Mouse (Mus musculus) stomach, embryonic 16.5 days (tissue): ENCODE measurements around the gene Gm9821. TPM values are rescaled to one million over a fixed set of nuclear protein-coding genes. Genes with fewer than 3 reads are reported as not detected.

Source experiments
- ATAC-seq: fragments of 200-750 bp; cut with Nextera tagmentation; 2 replicates; pipeline ENCODE4 v1.8.0; 2017; ENCODE audit warnings: moderate number of reproducible peaks, moderate TSS enrichment; ENCODE audit not compliant: insufficient read depth, low FRiP score
- H3K27ac ChIP-seq: fragments of 300-500 bp; sonication (generic); 2 replicates; pipeline ENCODE4 v1.5.1; 2014; ENCODE audit warnings: low read length
- H3K27me3 ChIP-seq: fragments of 300-500 bp; sonication (generic); 2 replicates; pipeline ENCODE4 v1.6.1; 2014; ENCODE audit warnings: low read length, control low read depth, mixed read lengths; ENCODE audit not compliant: control insufficient read depth, insufficient read depth
- H3K36me3 ChIP-seq: fragments of 300-500 bp; sonication (generic); 2 replicates; pipeline ENCODE4 v1.6.1; 2014; ENCODE audit warnings: low read length; ENCODE audit not compliant: control insufficient read depth, insufficient read depth
- H3K4me1 ChIP-seq: fragments of 300-500 bp; sonication (generic); 2 replicates; pipeline ENCODE4 v1.6.1; 2014; ENCODE audit warnings: low read length, control low read depth, mixed read lengths; ENCODE audit not compliant: control insufficient read depth, insufficient read depth
- H3K4me2 ChIP-seq: fragments of 300-500 bp; sonication (generic); 2 replicates; pipeline ENCODE4 v1.6.1; 2014; ENCODE audit warnings: low read depth, low read length, mixed read lengths
- H3K4me3 ChIP-seq: fragments of 300-500 bp; sonication (generic); replicated peaks from 2 replicates; pipeline ENCODE4 v1.5.1; 2014; ENCODE audit warnings: mild to moderate bottlenecking, low read length
- H3K9ac ChIP-seq: fragments of 300-500 bp; sonication (generic); 2 replicates; pipeline ENCODE4 v1.6.1; 2014; ENCODE audit warnings: low read length
- H3K9me3 ChIP-seq: fragments of 300-500 bp; sonication (generic); replicated peaks from 2 replicates; pipeline ENCODE4 v1.6.1; 2016; ENCODE audit warnings: low read length, control low read depth; ENCODE audit not compliant: control insufficient read depth
- WGBS: fragments of 180-500 bp; shearing (Covaris S2); extraction: QIAGEN DNeasy Blood & Tissue Kit; methylation state at CpG from one replicate; pipeline ENCODE4 v1.1.7; 2014; 5-methylcytosine and 5-hydroxymethylcytosine counted together
- polyA plus RNA-seq: library from polyadenylated mRNA; unstranded; fragments of >200 nt; fragmentation: Nextera tagmentation; extraction: Ambion mirVana; gene quantifications from 2 replicates; pipeline ENCODE4 v1.2.1, GENCODE M21; 2015

Gm9821 gene
- polyA plus RNA-seq, 1 experiment from 2014 or later: 0.83 TPM

DNA sequence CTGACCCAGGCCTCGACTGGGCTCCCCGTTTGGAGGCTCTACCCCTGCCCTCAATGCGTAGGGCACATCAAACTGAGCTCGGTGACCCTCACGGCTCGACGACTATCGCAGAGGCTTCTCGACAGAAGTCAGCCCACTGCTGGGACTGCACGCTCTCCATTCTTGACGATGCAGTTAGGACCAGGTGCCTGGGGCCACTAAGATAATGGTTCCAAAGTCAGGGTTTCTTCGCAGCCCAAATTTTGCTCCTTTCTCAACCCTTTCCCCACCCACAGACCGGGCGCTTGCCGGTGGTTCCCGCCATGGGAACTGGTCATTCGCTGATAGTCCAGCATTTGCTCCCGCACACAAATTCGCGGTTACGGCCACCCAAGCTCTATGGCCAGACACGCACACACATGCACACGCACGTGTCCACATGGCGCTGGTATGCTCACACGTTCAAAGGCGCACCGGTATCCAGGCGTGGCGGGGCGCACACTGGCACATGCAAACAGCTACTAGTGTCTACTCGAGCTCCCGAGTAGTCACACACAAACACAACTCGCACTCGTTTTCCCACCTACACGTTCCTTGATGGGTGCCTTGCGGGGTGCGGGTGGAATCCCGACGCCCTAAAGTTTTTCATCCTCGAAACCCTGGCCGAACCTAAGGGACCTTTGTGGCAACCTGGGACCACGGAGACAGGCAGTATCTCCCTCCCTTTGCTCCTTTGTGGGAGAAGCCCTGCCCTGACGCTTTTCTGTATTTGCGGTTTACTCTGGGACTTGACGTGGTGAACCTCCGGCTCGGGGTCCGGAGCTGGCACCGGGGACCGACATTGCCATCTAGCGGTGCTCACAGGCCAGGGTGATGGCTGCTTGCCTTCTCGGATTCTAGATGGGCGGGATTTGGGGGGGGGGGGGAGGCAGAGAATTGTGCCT lies 21.8 kb upstream of the Gm9821 start:
- no peaks in the 10 kb centered on the region for H3K9me3 ChIP-seq
- H3K27me3 ChIP-seq: peaks cover 27% of the 10 kb centered on the region
- ATAC-seq: no peak
- peak overlapping the region; percentile 36 for H3K9ac ChIP-seq
- H3K4me2 ChIP-seq: peak overlapping the region; percentile 89
- H3K27ac ChIP-seq: no peak overlapping the region
- H3K4me1 ChIP-seq: peaks cover 23% of the 10 kb centered on the region
- H3K36me3 ChIP-seq: no peaks in the 10 kb centered on the region
- WGBS: 4% methylated on average over 54 of the region's 54 CpGs
- H3K4me3 ChIP-seq: peak overlapping the region; percentile 58

DNA sequence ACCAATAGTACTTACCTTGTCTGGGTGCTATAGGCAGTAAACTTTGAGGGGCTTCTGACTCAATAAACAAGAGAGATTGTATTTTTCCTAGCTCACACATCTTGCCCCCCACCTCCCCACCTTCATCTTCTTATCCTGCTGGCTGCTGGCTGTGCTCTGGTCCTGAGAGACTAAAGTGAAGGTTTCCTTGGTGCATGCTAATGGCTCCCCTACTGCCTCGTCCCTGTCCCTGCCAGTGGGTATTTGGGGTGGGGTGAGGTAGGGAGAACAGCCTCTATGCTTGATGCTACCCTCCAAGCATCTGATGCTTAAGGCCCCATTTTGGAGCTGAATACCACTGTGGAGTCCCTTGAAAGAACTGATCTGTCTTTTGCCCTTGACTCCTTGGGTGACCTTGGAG lies 20.8 kb upstream of the Gm9821 start:
- peaks cover 27% of the 10 kb centered on the region for H3K27me3 ChIP-seq
- peaks cover 23% of the 10 kb centered on the region for H3K4me1 ChIP-seq

DNA sequence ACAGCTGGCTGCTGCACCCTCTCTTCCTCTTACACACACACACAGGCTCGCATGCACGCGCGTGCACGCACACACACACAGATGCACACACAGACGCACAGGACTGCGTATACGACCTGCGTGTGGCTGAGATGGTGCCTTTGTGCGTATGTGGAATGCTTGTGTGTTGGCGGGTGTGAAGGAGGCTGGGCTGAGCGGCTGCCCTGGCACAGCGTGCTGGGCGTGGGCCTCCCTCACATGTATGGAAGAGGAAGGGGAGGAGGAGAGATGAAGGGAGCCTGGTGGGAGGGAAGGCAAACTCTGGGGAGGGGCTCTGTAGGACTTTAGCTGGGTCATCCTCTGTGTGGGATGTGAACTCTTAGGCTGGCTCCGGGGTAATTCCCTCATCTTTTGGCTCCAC lies 20.1 kb upstream of the Gm9821 start:
- Histone ChIP-seq H3K27me3 (peaks cover 27% of the 10 kb centered on the region), H3K4me1 (peaks cover 30% of the 10 kb centered on the region)

More for the DNA sequence above, 20.8 kb upstream of the Gm9821 start:
- Histone ChIP-seq H3K4me3 (no peak overlapping the region), H3K9me3 (no peaks in the 10 kb centered on the region), H3K27ac (no peak overlapping the region), H3K36me3 (no peaks in the 10 kb centered on the region), H3K4me2 (no peak overlapping the region), H3K9ac (no peak overlapping the region)
- ATAC-seq: no peak
- WGBS: 88% methylated on average over 1 of the region's 1 CpGs

DNA sequence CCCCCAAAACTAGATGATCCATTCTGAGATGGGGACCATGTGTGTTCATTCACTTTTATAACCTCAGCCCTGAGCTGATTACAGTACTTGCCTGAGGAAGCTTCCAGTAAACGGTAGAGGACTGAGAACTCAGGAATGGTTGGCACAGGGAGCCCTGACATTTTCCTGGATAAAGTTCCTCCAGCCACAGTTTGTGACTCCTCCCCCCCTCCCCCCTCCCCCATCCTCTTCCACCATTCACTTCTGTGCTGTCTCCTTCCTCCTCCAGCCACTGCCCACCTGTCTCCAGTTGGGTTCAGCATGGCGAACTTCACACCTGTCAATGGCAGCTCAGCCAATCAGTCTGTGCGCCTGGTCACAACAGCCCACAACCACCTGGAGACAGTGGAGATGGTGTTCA lies 18.6 kb upstream of the Gm9821 start, which contains the start of gene Chrm4:
Gene Chrm4, plus strand, starts transcription at position 301 of the 400 bp plus-strand sequence.
- H3K4me2 ChIP-seq: peak within 1 kb of the TSS; percentile 41; the same call in 1 of the 2 replicates

More for the DNA sequence above, 20.1 kb upstream of the Gm9821 start:
- H3K4me3 ChIP-seq: no peak overlapping the region
- H3K9me3 ChIP-seq: no peaks in the 10 kb centered on the region
- no peaks in the 10 kb centered on the region for H3K36me3 ChIP-seq
- no peak overlapping the region for H3K9ac ChIP-seq
- no peak for ATAC-seq
- no peak overlapping the region for H3K27ac ChIP-seq
- no peak overlapping the region for H3K4me2 ChIP-seq
- WGBS: 72% methylated on average over 15 of the region's 15 CpGs

DNA sequence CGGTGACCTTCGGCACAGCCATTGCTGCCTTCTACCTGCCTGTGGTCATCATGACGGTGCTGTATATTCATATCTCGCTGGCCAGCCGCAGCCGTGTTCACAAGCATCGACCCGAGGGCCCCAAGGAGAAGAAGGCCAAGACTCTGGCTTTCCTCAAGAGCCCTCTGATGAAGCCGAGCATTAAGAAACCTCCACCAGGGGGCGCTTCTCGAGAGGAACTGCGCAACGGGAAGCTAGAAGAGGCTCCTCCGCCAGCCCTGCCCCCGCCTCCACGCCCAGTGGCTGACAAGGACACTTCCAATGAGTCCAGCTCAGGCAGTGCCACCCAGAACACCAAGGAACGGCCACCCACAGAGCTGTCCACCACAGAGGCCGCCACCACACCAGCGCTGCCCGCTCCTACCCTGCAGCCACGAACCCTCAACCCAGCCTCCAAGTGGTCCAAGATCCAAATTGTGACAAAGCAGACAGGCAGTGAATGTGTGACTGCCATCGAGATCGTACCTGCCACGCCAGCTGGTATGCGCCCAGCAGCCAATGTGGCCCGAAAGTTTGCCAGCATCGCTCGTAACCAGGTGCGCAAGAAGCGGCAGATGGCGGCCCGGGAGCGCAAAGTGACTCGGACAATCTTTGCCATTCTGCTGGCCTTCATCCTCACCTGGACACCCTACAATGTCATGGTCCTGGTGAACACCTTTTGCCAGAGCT lies 17.5 kb upstream of the Gm9821 start:
- Histone ChIP-seq H3K4me1 (peaks cover 31% of the 10 kb centered on the region), H3K9ac (no peak overlapping the region), H3K4me3 (no peak overlapping the region), H3K9me3 (no peaks in the 10 kb centered on the region), H3K4me2 (peak overlapping the region; percentile 41; the same call in 1 of the 2 replicates), H3K27ac (no peak overlapping the region), H3K27me3 (peaks cover 10% of the 10 kb centered on the region), H3K36me3 (no peaks in the 10 kb centered on the region)
- no peak for ATAC-seq
- WGBS: 40% methylated on average over 34 of the region's 34 CpGs

More for the DNA sequence above, 18.6 kb upstream of the Gm9821 start, which contains the start of gene Chrm4:
- Histone ChIP-seq H3K9me3 (no peaks in the 10 kb centered on the region), H3K27ac (no peak within 1 kb of the TSS), H3K27me3 (peaks cover 20% of the 10 kb centered on the region), H3K4me1 (peaks cover 29% of the 10 kb centered on the region), H3K36me3 (no peaks in the 10 kb centered on the region), H3K4me3 (no peak within 1 kb of the TSS), H3K9ac (no peak within 1 kb of the TSS)
- ATAC-seq: no peak
- 80% methylated on average over 3 of the region's 3 CpGs for WGBS

DNA sequence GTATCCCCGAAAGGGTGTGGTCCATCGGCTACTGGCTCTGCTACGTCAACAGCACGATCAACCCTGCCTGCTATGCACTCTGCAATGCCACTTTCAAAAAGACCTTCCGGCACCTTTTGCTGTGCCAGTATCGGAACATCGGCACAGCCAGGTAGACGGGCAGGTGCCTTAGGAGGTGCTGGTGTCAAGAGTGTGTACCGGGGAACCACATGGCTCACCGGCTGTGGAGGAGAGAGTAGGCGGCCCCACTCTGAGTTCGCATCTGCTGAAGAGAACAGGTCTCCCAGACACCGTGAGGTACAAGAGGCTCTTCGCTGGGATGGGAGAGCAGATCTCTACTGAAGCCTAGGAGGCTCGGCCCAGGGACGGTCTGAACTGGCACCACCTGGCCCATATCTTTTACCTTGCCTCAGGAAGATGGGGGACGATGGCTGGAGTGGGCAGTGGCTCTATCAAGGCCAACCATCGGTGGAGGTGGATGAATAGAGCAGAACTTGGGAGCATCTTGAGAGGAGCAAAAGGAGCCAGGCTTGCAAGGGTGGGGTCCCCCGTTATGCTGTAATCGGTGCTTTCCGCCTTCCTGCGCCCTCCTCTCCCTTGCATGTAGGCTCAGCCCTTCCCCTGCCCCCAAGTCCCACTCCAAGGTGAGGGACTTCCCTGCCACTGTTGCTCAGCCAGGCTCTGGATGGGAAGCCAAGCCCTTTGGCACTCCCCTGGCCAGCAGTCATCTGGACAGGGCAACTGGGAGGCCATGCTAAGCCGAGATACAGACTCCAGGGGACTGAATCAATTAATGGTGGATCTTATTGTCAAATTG lies 16.8 kb upstream of the Gm9821 start:
- Histone ChIP-seq H3K36me3 (no peaks in the 10 kb centered on the region), H3K4me2 (no peak overlapping the region), H3K4me3 (no peak overlapping the region), H3K9ac (no peak overlapping the region), H3K4me1 (peaks cover 36% of the 10 kb centered on the region), H3K9me3 (no peaks in the 10 kb centered on the region), H3K27me3 (peaks cover 3% of the 10 kb centered on the region), H3K27ac (no peak overlapping the region)
- no peak for ATAC-seq
- WGBS: 67% methylated on average over 23 of the region's 23 CpGs

DNA sequence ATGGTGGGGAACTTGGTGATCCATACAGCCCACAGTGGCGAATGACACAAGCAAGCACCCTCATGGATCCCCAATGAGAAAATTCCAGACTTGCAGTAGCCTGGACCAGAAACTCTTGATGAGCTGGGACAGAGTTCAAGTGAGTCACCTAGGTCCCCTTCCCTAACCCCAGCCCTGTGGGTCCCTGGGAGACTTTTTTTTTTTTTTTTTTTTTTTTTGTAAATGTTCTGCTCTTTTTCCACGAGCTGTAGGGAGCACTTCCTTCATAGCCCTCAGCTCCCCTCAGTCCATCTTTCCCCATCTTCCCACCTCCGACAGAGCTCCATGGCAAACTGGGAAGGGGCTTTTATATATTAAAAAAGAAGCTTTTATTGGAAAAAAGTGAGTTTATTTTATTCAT lies 16.0 kb upstream of the Gm9821 start:
- Histone ChIP-seq H3K27ac (no peak overlapping the region), H3K9me3 (no peaks in the 10 kb centered on the region), H3K4me1 (peaks cover 32% of the 10 kb centered on the region), H3K4me3 (no peak overlapping the region), H3K27me3 (no peaks in the 10 kb centered on the region; the same call in 1 of the 2 replicates), H3K36me3 (0 out of 2 replicates have a peak, but pooled peaks cover 2% of the 10 kb centered on the region), H3K4me2 (no peak overlapping the region), H3K9ac (no peak overlapping the region)
- no peak for ATAC-seq
- WGBS: 59% methylated on average over 3 of the region's 3 CpGs

DNA sequence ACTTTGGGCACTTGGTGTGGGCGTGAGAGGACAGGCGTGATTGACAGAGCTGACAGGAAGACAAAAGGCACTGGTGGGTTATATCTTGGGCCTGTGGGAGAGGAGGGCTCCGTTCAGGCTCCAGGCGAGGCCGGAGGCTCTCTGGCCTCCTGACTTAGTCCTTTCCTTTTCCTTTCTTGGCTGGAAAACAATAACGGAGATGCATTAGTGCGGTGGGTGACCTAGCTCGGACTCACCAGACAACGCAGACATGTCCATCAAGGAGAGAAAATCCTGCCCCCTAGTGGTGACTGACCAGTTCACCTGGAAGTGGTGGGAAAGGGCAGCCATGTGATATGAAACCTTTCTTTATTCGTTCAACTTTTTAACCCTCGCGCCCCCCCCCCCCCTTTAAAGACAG lies 15.6 kb upstream of the Gm9821 start:
- no peaks in the 10 kb centered on the region for H3K9me3 ChIP-seq
- ATAC-seq: no peak
- WGBS: 15% methylated on average over 12 of the region's 12 CpGs
- H3K27ac ChIP-seq: no peak overlapping the region
- H3K4me2 ChIP-seq: peak overlapping the region; percentile 78
- peaks cover 32% of the 10 kb centered on the region for H3K4me1 ChIP-seq
- 0 out of 2 replicates have a peak, but pooled peaks cover 5% of the 10 kb centered on the region for H3K36me3 ChIP-seq
- no peaks in the 10 kb centered on the region for H3K27me3 ChIP-seq
- H3K9ac ChIP-seq: peak overlapping the region; percentile 85; the same call in 1 of the 2 replicates
- peak overlapping the region; percentile 54 for H3K4me3 ChIP-seq
